Mouse (Mus musculus): ENCODE data around the gene Safb. TPM values are rescaled to one million over a fixed set of nuclear protein-coding genes. Genes with fewer than 3 reads are reported as not detected.

The Safb gene
- total and polyA plus RNA-seq, 3 experiments: 67.0 to 151 (median 121) TPM

DNA sequence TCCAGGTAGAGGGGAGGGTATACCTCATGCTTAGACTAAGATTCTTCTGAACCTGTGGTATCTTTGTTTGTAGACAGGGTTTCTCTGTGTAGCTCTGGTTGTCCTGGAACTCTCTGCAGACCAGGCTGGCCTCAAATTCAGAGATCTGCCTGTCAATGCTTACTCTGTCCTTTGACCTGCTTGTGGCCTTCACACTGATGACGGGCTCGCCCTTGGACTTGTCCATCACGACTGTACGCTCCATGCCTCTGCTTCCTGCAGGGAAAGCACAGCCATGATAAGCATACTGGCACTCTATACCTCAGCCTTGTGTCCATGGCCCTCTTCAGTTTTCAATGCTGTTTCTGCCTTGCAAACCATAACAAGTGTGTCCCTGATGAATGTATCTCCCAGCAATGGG lies 17.3 kb upstream of the Safb start:
- peaks cover 30% of the 10 kb centered on the region for H3K4me1 ChIP-seq (ENCODE audit: insufficient read depth, low read depth, low read length)
- no peak for TF ChIP-seq POLR2AphosphoS5 (IDR thresholded peaks at IDR 0.05; ENCODE audit: insufficient replicate concordance, low read depth, low read length)
- TF ChIP-seq GATA1 (IDR thresholded peaks at IDR 0.05; ENCODE audit: borderline replicate concordance, low read length): no peak
- no peak for TF ChIP-seq TAL1 (conservative IDR thresholded peaks at IDR 0.05; ENCODE audit: low read depth, low read length)
- no peak for TF ChIP-seq GATA2 (IDR thresholded peaks at IDR 0.05; ENCODE audit: borderline replicate concordance, low read depth, low read length)
- TF ChIP-seq CTCF (IDR thresholded peaks at IDR 0.05; ENCODE audit: low read depth, low read length): no peak; the same call in 1 of the 2 replicates
- H3K27me3 ChIP-seq (ENCODE audit: insufficient read depth, low read length): no peaks in the 10 kb centered on the region; the same call in 1 of the 2 replicates
- no peak for ATAC-seq (ENCODE audit: extremely low read depth, insufficient number of reproducible peaks, low FRiP score, poor library complexity, severe bottlenecking)
- H3K36me3 ChIP-seq (replicated peaks): peaks cover 100% of the 10 kb centered on the region
- no peak overlapping the region for H3K4me3 ChIP-seq (ENCODE audit: low read depth, low read length)
- no peak for DNase-seq (ENCODE audit: low spot score)
- H3K9me3 ChIP-seq (replicated peaks): no peaks in the 10 kb centered on the region

DNA sequence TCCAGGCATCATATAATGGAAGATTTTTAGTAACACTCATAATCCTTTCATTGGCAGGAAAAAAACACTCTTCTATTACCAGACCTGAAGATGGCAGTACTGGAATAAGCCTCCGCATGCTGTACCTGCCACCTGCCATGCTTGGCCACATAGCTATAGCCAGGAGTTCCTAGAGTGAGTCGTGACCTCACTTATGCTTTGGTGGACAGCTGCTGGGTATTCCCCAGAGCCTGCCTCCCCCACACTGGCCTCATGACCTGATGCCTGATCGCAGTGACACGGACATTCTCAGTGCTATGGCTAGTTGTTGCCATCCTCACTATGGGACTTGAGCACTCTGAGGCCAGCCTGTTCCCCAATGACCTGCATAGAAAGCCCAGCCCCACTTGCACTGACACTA lies 14.3 kb upstream of the Safb start:
- Histone ChIP-seq H3K27me3 (ENCODE audit: insufficient read depth, low read length) (no peaks in the 10 kb centered on the region; the same call in 1 of the 2 replicates), H3K9me3 (replicated peaks) (no peaks in the 10 kb centered on the region), H3K36me3 (replicated peaks) (peaks cover 99% of the 10 kb centered on the region), H3K4me1 (ENCODE audit: insufficient read depth, low read depth, low read length) (peaks cover 32% of the 10 kb centered on the region), H3K4me3 (ENCODE audit: low read depth, low read length) (no peak overlapping the region)
- TF ChIP-seq POLR2AphosphoS5 (IDR thresholded peaks at IDR 0.05; ENCODE audit: insufficient replicate concordance, low read depth, low read length): no peak
- no peak for TF ChIP-seq GATA1 (IDR thresholded peaks at IDR 0.05; ENCODE audit: borderline replicate concordance, low read length)
- no peak for TF ChIP-seq GATA2 (IDR thresholded peaks at IDR 0.05; ENCODE audit: borderline replicate concordance, low read depth, low read length)
- DNase-seq (ENCODE audit: low spot score) (no peak), ATAC-seq (ENCODE audit: extremely low read depth, insufficient number of reproducible peaks, low FRiP score, poor library complexity, severe bottlenecking) (no peak)

- Histone ChIP-seq H3K36me3 (replicated peaks) (peaks cover 96% of the 10 kb centered on the region), H3K4me1 (ENCODE audit: insufficient read depth, low read depth, low read length) (peaks cover 39% of the 10 kb centered on the region), H3K27me3 (ENCODE audit: insufficient read depth, low read length) (no peaks in the 10 kb centered on the region), H3K9me3 (replicated peaks) (no peaks in the 10 kb centered on the region), H3K4me3 (ENCODE audit: low read depth, low read length) (no peak overlapping the region)
- DNase-seq (ENCODE audit: low spot score) (no peak), ATAC-seq (ENCODE audit: extremely low read depth, insufficient number of reproducible peaks, low FRiP score, poor library complexity, severe bottlenecking) (no peak)
- TF ChIP-seq TAL1 (conservative IDR thresholded peaks at IDR 0.05; ENCODE audit: low read depth, low read length): no peak
- TF ChIP-seq POLR2AphosphoS5 (IDR thresholded peaks at IDR 0.05; ENCODE audit: insufficient replicate concordance, low read depth, low read length): no peak
- no peak for TF ChIP-seq GATA2 (IDR thresholded peaks at IDR 0.05; ENCODE audit: borderline replicate concordance, low read depth, low read length)
- TF ChIP-seq GATA1 (IDR thresholded peaks at IDR 0.05; ENCODE audit: borderline replicate concordance, low read length): no peak
- TF ChIP-seq CTCF (IDR thresholded peaks at IDR 0.05; ENCODE audit: low read depth, low read length): no peak
Observed at GRCm38 (mm10) chr17:56572154-56572553, 12.5 kb upstream of the Safb start.

GRCm38 (mm10) chr17:56572939-56573338 lies 11.7 kb upstream of the Safb start:
- no peak for DNase-seq (ENCODE audit: low spot score)
- no peaks in the 10 kb centered on the region for H3K27me3 ChIP-seq (ENCODE audit: insufficient read depth, low read length)
- TF ChIP-seq GATA2 (IDR thresholded peaks at IDR 0.05; ENCODE audit: borderline replicate concordance, low read depth, low read length) (no peak), TAL1 (conservative IDR thresholded peaks at IDR 0.05; ENCODE audit: low read depth, low read length) (no peak), CTCF (IDR thresholded peaks at IDR 0.05; ENCODE audit: low read depth, low read length) (no peak), GATA1 (IDR thresholded peaks at IDR 0.05; ENCODE audit: borderline replicate concordance, low read length) (no peak), POLR2AphosphoS5 (IDR thresholded peaks at IDR 0.05; ENCODE audit: insufficient replicate concordance, low read depth, low read length) (no peak)
- no peak overlapping the region for H3K4me3 ChIP-seq (ENCODE audit: low read depth, low read length)
- H3K36me3 ChIP-seq (replicated peaks): peaks cover 96% of the 10 kb centered on the region
- H3K9me3 ChIP-seq (replicated peaks): no peaks in the 10 kb centered on the region
- peaks cover 39% of the 10 kb centered on the region for H3K4me1 ChIP-seq (ENCODE audit: insufficient read depth, low read depth, low read length)
- ATAC-seq (ENCODE audit: extremely low read depth, insufficient number of reproducible peaks, low FRiP score, poor library complexity, severe bottlenecking): no peak

DNA sequence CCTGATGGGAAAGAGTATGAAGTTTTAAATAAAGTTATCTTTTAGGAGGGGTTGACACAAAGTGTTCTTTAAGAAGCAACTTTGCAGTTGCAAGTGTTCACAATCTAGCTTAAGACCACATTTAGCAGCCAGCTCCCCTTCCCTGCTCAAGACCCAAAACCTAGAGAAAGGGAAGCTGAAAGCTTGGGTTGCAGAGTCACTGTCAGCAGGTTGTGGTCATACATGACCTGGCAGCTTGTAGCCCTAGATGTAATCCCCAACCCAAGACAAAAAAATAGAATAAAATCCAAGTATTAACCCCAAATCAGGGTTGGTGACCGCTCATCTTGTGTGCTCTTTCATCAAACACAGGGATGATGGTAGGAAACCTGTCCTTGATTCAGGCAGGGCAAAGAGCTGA lies 1.6 kb upstream of the Safb start:
- no peaks in the 10 kb centered on the region for H3K9me3 ChIP-seq (replicated peaks)
- H3K4me3 ChIP-seq (ENCODE audit: low read depth, low read length): peak overlapping the region; percentile 91
- DNase-seq (ENCODE audit: low spot score): no peak
- H3K36me3 ChIP-seq (replicated peaks): peaks cover 77% of the 10 kb centered on the region
- peaks cover 68% of the 10 kb centered on the region for H3K4me1 ChIP-seq (ENCODE audit: insufficient read depth, low read depth, low read length)
- H3K27me3 ChIP-seq (ENCODE audit: insufficient read depth, low read length): no peaks in the 10 kb centered on the region
- no peak for TF ChIP-seq POLR2AphosphoS5 (IDR thresholded peaks at IDR 0.05; ENCODE audit: insufficient replicate concordance, low read depth, low read length)
- no peak for ATAC-seq (ENCODE audit: extremely low read depth, insufficient number of reproducible peaks, low FRiP score, poor library complexity, severe bottlenecking)

GRCm38 (mm10) chr17:56583611-56584256 lies 891 bp upstream of the Safb start:
- ATAC-seq (ENCODE audit: extremely low read depth, insufficient number of reproducible peaks, low FRiP score, poor library complexity, severe bottlenecking): no peak
- Histone ChIP-seq H3K4me3 (ENCODE audit: low read depth, low read length) (peak overlapping the region; percentile 91), H3K27me3 (ENCODE audit: insufficient read depth, low read length) (no peaks in the 10 kb centered on the region), H3K36me3 (replicated peaks) (peaks cover 77% of the 10 kb centered on the region), H3K9me3 (replicated peaks) (no peaks in the 10 kb centered on the region), H3K4me1 (ENCODE audit: insufficient read depth, low read depth, low read length) (peaks cover 68% of the 10 kb centered on the region)
- DNase-seq (ENCODE audit: low spot score): peak; percentile 71
- TF ChIP-seq GATA2 (IDR thresholded peaks at IDR 0.05; ENCODE audit: borderline replicate concordance, low read depth, low read length): no peak
- no peak for TF ChIP-seq GATA1 (IDR thresholded peaks at IDR 0.05; ENCODE audit: borderline replicate concordance, low read length)
- no peak for TF ChIP-seq POLR2AphosphoS5 (IDR thresholded peaks at IDR 0.05; ENCODE audit: insufficient replicate concordance, low read depth, low read length)
- TF ChIP-seq TAL1 (conservative IDR thresholded peaks at IDR 0.05; ENCODE audit: low read depth, low read length): no peak
- no peak for TF ChIP-seq CTCF (IDR thresholded peaks at IDR 0.05; ENCODE audit: low read depth, low read length)
